Mouse (Mus musculus) lung, postnatal 0 days (tissue): Measurements from ENCODE around the gene Trcg1.

Source experiments
- CTCF ChIP-seq: IDR thresholded peaks from 2 replicates; pipeline ENCODE4 v1.5.1; 2016; ENCODE audit warnings: antibody characterized with exemption, mild to moderate bottlenecking
- EP300 ChIP-seq: IDR thresholded peaks from 2 replicates; pipeline ENCODE4 v1.6.1; 2016; ENCODE audit warnings: antibody characterized with exemption, mild to moderate bottlenecking, control low read depth

- no peak for TF ChIP-seq CTCF
- TF ChIP-seq EP300 = no peak
Observed at GRCm38 (mm10) chr9:57232341-57232940, 3.9 kb upstream of the Trcg1 start.
